Mouse (Mus musculus): ENCODE measurements at regions not wholly inside any gene's neighbourhood (a gene's known extent, or its start where the extent isn't known, plus 50 kb on each side); places are given as distances from the start of the nearest gene placed in this dataset.
"Not testable (repeated sequence)": the region's sequence is repeated elsewhere in the genome, so short reads cannot be mapped to it uniquely, and the experiment has no call there.

DNA sequence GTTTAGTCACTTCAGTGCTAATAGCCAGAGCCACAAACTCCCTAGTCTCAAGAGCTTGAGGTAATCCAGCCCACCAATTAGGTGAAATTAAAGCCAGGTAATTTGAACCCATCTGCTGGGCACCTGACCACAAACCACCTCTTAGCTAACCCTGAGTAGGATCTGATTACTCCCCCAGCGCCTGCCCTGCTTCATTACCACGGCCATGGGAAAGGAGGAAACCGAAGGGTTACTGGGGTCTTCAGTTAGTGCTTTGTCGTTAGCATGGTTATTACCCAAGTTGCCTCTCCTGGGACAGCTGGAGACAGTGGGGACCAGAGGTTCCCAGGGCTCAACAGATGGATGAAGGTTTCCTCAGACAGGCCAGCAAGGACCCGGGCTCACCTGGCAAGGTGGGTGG is 337.3 kb upstream of the 3110018I06Rik start:
- no peak for DNase-seq (ENCODE audit: low read depth, low spot score)

DNA sequence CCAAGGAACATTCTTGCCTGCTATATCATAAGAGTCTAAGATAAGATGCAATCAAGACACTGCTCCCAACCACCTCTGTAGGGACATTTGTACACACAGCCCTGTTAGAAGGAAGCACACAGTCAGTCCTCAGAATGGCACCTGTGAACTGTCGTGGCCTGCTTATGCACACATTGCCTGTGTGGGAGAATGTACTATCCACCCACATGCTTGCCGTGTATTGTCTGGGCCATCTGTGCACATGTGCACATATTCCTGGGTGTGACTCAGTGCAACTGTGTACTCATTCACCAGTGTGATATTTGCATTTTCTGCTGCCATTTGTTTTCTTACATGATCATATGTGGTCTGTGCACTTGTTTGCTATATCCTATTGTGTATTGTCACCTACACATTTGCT is 333.8 kb upstream of the 3110018I06Rik start:
- no peak for DNase-seq (ENCODE audit: low read depth, low spot score)

DNA sequence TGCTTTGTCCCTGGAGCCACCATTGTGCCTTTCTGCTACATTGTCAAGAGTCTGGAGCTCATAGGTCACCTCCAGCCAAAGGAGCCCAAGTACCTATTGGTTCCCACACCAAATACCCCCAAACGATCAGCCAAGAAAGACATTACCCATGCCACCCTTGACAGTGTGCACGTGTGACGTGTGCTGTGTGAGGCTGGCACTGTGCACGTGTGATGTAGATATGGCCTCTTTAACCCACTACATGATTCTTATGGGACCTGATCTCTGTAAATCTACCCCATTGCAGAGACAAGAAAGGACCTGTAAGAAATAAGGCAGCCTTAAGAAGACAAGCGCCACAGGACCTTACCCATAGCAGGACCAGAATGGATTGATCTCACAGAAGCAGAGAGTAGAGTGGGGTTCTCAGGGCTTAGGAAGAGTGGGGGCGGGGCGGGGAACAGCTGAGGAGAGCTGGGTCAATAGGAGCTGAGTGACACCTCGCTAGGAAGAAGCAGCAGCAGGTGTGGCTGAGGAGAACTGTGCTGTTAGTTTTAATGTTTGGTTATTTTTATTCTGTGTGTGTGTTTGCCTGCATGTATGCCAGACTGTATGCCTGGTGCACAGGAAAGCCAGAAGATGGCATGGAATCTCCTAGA is 331.5 kb upstream of the 3110018I06Rik start:
- DNase-seq (ENCODE audit: low read depth, low spot score), result no peak

DNA sequence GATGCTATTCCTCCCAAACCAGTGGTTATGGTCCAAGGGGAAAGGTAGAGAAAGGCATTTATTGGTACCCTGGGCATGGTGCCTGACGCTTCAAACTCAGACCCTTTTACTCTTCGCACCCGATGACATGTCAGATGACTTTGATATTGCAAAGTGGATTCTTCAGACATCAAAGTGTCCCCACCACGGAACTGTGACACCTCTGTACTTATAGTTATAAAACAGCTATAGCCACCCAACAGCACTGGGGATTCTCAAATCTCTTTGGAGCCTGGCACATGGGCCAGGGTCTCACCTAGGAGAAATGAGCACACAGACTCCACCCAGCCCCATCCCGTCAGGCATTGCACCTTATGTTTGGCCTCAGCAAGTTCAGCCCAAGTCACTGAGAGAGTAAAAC is 329.3 kb upstream of the 3110018I06Rik start:
- DNase-seq (ENCODE audit: low read depth, low spot score), result no peak

DNA sequence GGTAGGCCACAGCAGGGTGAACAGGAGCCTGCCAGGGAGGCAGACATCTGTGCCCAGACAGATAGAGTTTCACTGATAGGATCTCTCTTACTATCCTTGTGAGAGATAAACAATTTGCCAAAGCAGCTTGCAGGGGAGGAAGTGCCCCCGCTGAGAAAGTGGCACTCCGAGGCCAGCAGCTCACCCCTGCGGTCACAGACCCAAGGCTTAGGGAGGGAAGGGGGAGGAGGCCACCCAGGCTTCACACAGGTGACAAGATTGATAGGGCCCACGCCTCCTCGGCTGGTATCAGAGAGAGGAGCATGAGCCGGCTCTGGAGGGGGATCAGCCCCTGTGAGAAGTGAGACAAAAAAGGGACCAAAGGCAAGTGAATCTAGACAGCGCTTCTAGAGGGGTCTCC is 328.3 kb upstream of the 3110018I06Rik start:
- DNase-seq (ENCODE audit: low read depth, low spot score), result no peak

DNA sequence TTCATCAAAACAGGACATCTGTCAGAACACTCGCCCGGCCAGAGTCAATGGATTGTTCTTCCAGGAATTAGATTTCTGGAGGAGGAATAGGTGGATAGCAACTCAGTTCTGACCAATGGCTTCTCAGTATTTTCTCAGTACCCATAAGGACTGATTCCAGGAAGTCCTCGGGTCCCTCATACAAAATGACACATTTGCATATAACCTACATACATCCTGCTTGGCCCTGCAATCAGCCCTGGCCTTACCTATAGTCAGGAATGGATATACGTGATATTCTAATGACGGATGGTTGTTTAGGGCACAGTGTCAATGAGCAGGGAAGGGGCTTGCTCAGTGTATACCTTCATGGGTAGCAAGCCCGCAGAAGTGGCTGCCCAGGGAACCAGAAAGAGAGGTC is 327.8 kb upstream of the 3110018I06Rik start:
- DNase-seq (ENCODE audit: low read depth, low spot score), result no peak

DNA sequence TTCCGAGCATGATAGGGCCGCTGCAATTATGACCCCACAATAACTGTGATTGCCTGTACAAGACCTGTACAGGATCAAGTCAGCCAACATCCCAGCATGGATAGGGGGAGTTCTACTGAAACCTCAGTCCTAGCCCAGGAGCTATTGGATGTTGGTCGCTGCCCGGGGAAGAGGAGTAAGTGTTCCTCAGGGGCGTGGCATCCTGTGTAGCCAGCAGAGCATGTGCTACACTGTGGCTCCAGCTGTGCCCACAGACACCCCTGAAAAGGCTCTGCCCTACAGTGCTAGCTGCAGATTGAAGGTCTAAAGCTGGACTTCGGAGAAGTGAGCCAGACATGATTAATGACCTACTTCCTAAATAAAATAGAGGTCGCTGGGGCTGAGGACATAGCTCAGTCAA is 317.5 kb upstream of the 3110018I06Rik start:
- DNase-seq (ENCODE audit: low read depth, low spot score), result no peak

DNA sequence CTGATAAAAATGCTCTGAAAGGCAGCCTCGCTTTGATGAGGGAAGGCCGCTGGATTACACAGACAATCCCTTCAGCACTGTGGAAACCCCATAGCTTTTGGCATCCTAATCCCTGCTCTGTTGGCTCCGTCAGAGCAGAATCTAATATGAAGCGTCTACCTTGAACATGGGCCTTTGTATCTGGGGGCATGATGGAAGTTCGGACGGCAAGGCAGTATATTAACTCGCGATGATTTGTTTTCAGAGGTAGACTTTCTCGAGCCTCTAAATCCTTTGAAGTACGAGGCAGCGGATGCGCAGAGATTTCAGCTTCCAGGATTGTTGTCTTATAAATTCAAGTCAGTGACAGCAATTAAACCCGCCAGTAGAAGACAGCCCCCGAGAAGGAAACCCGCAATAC is 316.8 kb upstream of the 3110018I06Rik start:
- no peak for DNase-seq (ENCODE audit: low read depth, low spot score)

DNA sequence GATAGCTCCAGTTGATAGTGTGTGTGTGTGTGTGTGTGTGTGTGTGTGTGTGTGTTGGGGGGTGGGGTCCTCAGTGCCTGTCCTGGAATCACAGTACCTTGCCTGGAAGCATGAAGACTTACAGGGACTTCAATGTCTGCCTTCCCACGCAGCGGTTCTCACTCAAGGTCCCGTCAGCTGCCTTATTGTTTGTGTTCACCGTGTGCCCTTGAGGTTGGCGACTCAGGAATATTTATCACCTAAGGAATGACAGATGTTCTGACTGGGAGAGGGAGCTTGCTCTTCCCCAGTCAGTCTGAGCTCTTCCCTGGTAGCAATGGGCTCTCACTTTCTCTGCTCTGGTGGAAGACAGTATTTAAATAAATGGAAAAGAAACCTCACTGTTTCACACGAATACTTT is 309.8 kb upstream of the 3110018I06Rik start:
- DNase-seq (ENCODE audit: low read depth, low spot score), result no peak

DNA sequence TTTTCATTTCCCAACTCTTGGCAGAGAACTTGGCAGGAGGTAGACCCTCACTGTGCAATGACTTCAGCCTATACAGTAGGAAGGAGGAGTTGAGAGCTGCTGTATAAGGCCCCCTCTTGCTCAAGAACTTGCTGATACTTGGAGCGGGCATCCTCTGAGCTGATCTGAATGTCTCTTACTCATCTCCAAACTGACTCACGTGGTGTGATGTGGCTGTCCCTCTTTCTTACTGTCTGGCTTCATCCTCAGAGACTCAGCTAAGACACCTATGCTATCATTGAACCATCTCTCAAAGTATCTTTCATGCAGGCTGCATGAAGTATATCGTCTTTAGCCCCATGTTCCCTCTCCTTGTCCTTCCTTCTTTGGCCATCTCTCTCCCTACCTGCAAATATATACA is 307.9 kb upstream of the 3110018I06Rik start:
- DNase-seq (ENCODE audit: low read depth, low spot score), result no peak

DNA sequence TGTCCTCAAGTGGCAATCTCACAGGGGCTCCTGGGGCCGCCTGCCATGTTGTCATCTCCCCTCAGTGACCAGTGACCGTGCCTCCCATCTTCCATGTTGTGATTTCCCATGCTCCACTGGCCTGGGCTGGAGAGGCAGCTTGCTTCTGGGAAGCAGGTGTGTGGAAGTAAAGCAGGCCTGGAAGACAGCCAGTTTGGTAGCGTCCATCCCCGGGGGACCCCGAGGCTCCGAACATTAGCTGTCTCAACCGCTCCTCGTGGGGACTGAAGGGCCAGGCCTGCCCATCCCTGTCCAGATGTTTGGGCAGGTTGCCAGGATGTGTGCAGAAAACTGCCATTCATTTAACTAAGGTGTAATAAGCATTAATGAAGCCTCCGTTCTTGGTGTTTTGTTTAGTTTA is 307.1 kb upstream of the 3110018I06Rik start:
- no peak for DNase-seq (ENCODE audit: low read depth, low spot score)

DNA sequence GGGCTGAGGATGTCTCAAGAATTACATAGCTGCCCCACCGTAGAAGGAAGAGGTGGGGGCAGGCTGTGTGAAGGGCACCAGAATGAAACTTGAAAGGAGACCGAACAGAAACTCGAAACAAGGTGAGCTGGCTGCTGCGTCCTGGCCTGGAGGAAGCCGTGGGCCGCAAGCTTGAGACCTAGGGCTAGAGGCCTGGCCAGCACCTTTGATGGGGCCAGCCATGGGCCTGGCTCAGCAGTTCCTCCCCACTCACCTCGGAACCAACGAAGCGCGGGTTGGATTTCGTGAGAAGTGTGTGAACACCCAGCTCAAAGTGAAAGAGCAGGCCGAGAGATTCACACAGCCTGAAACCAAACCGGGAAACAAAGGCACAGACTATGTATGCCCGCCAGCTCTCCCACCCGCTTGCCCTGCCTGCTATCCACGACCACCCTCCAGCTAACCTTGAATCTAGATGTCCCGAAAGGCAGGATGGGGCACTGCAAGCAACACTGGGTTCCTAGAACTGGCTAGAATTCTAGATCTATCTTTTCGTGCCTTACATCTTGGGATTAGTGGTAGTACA is 306.3 kb upstream of the 3110018I06Rik start:
- no peak for DNase-seq (ENCODE audit: low read depth, low spot score)

DNA sequence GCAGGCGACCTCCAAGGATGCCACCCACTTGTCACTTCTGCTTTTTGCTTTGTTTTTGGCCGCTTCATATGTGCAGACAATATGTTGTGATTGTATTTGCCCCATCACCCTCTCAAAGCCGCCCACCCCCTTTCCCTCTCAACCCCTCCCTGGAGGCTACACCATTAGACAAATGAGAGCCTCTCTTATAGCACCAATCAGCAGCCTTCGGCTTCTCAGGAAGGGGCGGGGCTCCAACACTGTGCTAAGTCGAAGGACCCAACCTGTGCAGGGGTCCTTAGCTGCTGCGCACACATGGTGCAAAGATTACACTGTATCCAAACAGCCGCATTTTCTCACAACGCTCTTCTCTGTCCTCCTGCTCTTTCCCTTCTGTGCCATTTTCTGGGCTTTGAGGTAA is 305.1 kb upstream of the 3110018I06Rik start:
- DNase-seq (ENCODE audit: low read depth, low spot score), result peak; percentile 4

DNA sequence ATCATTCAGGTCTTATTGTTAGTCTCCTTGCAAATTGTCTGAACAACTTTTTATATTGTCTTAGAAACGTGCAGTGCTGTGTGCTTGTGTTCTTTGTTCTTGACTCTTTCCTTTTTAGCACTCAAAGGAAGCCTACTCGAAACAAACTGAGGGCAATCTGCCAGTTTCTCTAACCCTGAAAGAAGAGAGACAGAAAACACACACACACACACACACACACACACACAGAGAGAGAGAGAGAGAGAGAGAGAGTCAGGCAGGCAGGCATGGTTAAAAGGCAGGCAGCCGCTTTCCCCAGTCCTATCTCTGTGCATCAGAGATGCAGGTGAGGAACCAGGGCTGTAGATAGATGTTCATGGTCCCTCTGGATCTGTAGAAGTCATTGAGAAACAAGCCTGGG is 304.0 kb upstream of the 3110018I06Rik start:
- DNase-seq (ENCODE audit: low read depth, low spot score), result no peak

DNA sequence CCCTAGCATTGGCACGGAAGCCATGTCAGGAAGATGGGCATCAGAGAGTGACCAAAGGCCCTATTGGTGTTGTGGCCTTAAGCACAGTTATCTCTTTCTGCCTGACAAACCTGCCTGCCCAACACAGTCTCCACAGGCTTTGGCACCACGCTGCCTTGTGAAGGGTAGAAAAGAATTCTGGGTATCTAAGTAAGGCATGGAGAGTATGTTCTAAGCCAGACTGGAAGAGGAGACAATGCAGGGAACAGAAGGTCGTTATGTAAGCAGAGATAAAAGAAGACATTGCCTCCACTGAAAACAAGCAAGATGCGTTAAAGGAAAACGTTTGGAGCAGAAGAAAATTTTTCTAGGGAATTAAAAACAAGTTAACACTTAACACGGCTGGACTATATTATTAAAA is 302.1 kb upstream of the 3110018I06Rik start:
- no peak for DNase-seq (ENCODE audit: low read depth, low spot score)

DNA sequence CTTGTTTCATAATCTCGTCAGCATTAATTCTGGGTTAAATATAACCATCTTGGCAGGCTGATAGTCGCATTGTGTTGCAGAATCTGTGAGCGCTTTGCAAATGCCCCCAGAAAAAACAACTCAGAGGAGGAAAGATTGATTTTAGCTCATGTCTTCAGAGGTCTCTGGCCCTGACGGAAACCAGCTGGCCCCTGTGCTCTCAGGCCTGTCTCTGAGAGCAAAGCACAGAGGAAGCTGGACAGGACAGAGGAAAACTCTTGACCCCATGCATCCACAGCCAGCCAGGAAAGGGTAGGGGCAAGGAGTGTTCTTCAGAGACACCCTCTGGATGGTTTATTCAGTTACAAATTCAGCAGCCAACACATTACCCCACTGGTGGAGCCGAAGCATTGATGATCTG is 300.4 kb upstream of the 3110018I06Rik start:
- DNase-seq (ENCODE audit: low read depth, low spot score), result no peak

DNA sequence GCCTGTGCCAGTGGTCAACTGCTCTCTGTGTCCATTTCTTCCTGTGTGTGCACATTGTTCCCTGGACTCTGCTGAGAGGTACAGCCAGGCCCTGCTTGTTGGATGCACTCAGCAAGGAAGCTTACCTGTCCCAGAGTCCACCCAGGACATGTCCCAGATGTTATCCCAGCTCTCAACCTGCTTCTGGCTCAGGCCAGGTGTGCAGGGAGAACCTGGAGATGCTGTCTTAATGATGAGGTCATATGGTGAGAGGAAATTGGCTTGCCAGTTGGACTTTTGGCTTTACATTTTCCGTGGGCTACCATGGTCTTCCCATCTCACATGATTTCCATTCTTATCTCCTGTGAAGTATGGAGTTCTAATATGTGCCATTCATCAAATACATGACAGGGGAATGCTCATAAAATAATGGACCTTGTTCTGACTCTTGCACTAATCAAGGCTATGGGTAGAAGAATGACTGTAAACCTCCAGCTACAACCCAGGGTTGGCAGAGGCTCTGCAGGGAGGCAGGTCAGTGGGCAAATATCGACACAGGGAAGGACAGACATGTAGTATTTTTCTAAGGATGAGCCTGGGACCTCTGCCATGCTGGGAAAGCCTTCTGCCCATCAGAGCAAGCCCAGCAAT is 289.9 kb upstream of the 3110018I06Rik start:
- no peak for DNase-seq (ENCODE audit: low read depth, low spot score)

DNA sequence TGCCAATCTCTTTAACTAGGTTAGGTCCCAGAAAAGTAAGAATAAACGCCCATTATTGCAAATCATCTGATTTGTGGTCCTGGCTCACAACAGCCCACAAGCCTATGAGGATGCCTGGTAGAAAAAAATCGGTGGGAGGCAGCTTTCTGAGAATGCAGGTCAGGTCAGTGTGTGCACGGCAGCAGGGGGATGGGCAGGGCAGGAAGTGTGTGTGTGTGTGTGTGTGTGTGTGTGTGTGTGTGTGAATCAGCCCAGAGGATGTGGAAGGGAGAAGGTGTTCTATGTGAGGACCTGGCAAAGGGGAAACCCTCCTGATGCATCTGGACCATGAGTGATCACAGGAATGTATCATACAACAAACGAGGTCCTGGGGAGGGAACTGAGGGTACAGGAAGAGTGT is 287.5 kb upstream of the 3110018I06Rik start:
- DNase-seq (ENCODE audit: low read depth, low spot score), result no peak

DNA sequence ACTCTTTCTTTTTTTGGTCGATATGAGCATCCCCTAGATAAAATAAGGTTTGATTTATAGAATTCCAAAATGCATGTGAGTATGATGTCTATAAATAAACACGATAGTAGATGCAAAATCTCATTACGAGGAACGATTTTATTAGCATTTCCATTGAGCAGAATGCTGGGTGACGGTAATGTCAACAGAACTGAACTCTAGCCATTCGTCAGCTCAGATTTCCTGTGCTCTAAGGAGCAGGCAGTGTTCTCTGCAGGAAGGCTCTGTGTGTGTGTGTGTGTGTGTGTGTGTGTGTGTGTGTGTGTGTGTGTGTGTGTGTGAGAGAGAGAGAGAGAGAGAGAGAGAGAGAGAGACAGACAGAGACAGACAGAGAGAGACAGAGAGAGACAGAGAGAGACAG is 279.6 kb upstream of the 3110018I06Rik start:
- not testable (repeated sequence) for DNase-seq (ENCODE audit: low read depth, low spot score)

DNA sequence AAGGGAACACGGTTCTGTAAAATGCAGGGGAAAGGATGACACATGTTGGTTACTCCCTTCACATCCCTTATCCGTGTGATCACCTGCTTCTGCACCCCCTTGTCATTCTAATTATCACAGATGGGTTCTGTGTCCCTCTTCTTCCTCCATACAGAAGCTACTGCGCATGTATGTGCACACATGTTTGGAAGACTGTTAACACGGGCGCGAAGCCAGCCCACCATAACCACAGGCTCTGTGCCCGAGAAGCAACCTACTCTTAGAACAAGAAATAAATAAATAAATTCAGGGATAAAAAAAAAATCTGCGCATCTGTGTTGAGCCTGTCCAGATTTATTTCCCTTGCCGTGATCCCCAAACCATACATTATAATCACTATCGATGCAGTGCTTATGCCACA is 275.6 kb upstream of the 3110018I06Rik start:
- no peak for DNase-seq (ENCODE audit: low read depth, low spot score)

DNA sequence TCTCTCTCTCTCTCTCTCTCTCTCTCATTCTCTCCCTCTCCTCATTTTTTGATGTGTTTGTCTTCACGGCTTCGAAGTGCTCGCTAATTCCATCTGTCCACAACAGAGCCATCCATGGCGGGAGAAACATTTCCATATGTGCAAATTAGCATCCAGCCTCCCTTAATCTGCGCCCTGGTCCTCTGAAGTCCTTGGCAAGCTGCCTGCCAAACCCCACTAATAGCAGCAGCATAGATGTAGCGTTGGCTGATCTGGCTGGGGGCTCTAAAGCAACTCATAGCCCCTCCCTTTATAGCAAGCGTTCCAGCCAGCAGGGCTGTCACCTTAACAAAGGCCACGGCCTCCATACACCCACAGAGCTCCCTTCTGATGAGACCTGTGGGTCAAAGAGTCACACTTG is 272.3 kb upstream of the 3110018I06Rik start:
- DNase-seq (ENCODE audit: low read depth, low spot score), result no peak

DNA sequence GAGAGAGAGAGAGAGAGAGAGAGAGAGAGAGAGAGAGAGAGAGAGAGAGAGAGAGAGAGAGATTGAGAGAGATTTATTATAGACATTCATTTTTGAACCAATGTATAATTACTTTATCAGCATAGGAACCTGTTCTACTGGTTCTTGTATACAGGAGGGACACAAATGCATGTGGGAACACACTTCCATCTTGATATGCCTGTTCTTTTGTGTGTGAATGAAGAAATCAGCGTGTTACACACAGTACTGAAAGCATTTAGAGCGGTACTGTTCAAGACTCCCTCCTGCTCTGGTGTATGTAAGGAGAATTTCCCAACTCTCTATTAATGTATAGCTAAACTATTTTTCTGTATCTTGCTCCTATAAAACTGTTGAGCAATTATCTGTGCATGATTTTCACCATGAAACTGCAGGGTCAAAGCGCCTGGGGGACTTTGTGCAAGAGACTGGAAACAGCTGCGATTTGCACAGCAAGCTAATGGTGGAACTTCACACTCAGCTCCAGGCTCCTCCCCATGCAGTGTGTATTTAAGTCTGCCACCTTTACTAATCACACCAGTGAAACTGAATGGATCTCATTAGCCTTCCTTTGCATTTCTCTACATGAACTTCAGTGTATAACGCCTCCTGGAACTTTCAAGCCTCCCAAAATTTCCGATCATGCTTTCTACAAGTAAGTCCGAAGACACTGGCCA is 267.0 kb upstream of the 3110018I06Rik start:
- no peak for DNase-seq (ENCODE audit: low read depth, low spot score)

DNA sequence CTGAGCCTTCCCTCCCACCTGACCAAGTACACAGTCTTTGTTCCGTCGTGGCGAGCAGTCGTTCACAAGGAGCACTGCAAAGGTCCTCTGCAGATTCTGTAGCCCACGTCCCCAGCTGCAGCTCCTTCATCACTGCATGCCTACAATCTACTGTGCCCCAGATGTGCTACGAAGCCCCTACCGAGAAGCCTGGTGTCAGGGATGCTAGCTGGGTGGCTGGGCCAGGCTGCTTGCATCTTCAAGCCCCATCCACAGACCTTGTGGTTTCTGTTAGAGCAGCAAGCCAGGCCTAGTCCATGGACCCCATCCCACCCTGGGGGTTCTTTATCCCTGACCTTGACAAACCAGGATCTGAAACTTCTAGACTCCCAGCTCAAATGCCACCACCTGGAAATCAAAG is 266.3 kb upstream of the 3110018I06Rik start:
- DNase-seq (ENCODE audit: low read depth, low spot score), result no peak
